Mouse (Mus musculus) MEL (cell line): ENCODE results near the gene Zfp653. TPM values are rescaled to one million over a fixed set of nuclear protein-coding genes. Genes with fewer than 3 reads are reported as not detected.

ENCODE experiments used
- DNase-seq: peaks from one replicate; pipeline ENCODE4 v3.0.0; 2011; ENCODE audit warnings: low read depth, low spot score
- H3K27ac ChIP-seq: 2 replicates; pipeline ENCODE4 v1.5.1; 2012; ENCODE audit warnings: low read depth, mild to moderate bottlenecking, control low read depth, low read length, moderate library complexity; ENCODE audit not compliant: control insufficient read depth
- H3K27me3 ChIP-seq, 2 experiments: fragments of 150-350 bp in 1 of 2; sonication (generic) in 1 of 2; 2 replicates each; pipeline ENCODE4 v1.6.1; 2012; ENCODE audit warnings: low read length in 2 of 2, mild to moderate bottlenecking in 2 of 2, improper control_type of control experiment in 1 of 2, moderate library complexity in 1 of 2; ENCODE audit not compliant: insufficient read depth in 2 of 2, control insufficient read depth in 1 of 2
- H3K36me3 ChIP-seq, 2 experiments: 2 replicates each; pipeline ENCODE4 v1.6.1; 2012 to 2014; ENCODE audit warnings: low read length in 2 of 2, improper control_type of control experiment in 1 of 2, inconsistent platforms in 1 of 2, mild to moderate bottlenecking in 1 of 2; ENCODE audit not compliant: insufficient read depth in 2 of 2, control insufficient read depth in 1 of 2
- H3K4me1 ChIP-seq, 2 experiments: fragments of 150-350 bp in 1 of 2; sonication (generic) in 1 of 2; 2 replicates each; pipeline ENCODE4 v1.6.1; 2012; ENCODE audit warnings: low read length in 2 of 2, improper control_type of control experiment in 1 of 2, mild to moderate bottlenecking in 1 of 2; ENCODE audit not compliant: insufficient read depth in 2 of 2, control insufficient read depth in 1 of 2
- H3K4me3 ChIP-seq, 2 experiments: fragments of 150-350 bp in 1 of 2; sonication (generic) in 1 of 2; 2 replicates each; pipeline ENCODE4 v1.5.1; 2012; ENCODE audit warnings: low read depth in 2 of 2, low read length in 2 of 2, mild to moderate bottlenecking in 2 of 2, moderate library complexity in 2 of 2, control low read depth in 1 of 2, improper control_type of control experiment in 1 of 2; ENCODE audit not compliant: control insufficient read depth in 1 of 2, insufficient read depth in 1 of 2
- H3K79me2 ChIP-seq: 2 replicates; pipeline ENCODE4 v1.6.1; 2012; ENCODE audit warnings: mild to moderate bottlenecking, low read length, moderate library complexity; ENCODE audit not compliant: control insufficient read depth, poor library complexity, insufficient read depth
- H3K9ac ChIP-seq: 2 replicates; pipeline ENCODE4 v1.6.1; 2012; ENCODE audit warnings: low read depth, mild to moderate bottlenecking, control low read depth, low read length, moderate library complexity; ENCODE audit not compliant: control insufficient read depth, poor library complexity, severe bottlenecking
- H3K9me3 ChIP-seq: fragments of 150-350 bp; sonication (generic); replicated peaks from 2 replicates; pipeline ENCODE4 v1.6.1; 2012; ENCODE audit warnings: mild to moderate bottlenecking, low read length, improper control_type of control experiment, moderate library complexity; ENCODE audit not compliant: insufficient read depth
- BHLHE40 ChIP-seq: IDR thresholded peaks from 2 replicates; pipeline ENCODE4 v1.6.1; 2012; ENCODE audit warnings: low read depth, mild to moderate bottlenecking, inconsistent platforms, low read length, improper control_type of control experiment, borderline replicate concordance
- CHD1 ChIP-seq: IDR thresholded peaks from 2 replicates; pipeline ENCODE4 v1.6.1; 2012; ENCODE audit warnings: low read depth, mild to moderate bottlenecking, inconsistent platforms, low read length, improper control_type of control experiment
- E2F4 ChIP-seq: IDR thresholded peaks from 2 replicates; pipeline ENCODE4 v1.6.1; 2011; ENCODE audit warnings: low read depth, low read length, improper control_type of control experiment, borderline replicate concordance
- ELF1 ChIP-seq: IDR thresholded peaks from 2 replicates; pipeline ENCODE4 v1.6.1; 2014; ENCODE audit warnings: low read depth, mild to moderate bottlenecking, inconsistent platforms, low read length, improper control_type of control experiment, moderate library complexity
- EP300 ChIP-seq, 2 experiments: IDR thresholded peaks; 2 replicates each; pipeline ENCODE4 v1.6.1; 2011; ENCODE audit warnings: improper control_type of control experiment in 2 of 2, low read length in 2 of 2, low read depth in 1 of 2, mild to moderate bottlenecking in 1 of 2
- ETS1 ChIP-seq: IDR thresholded peaks from 2 replicates; pipeline ENCODE4 v1.6.1; 2012; ENCODE audit warnings: low read depth, mild to moderate bottlenecking, inconsistent platforms, low read length, improper control_type of control experiment, moderate library complexity
- HCFC1 ChIP-seq: IDR thresholded peaks from 2 replicates; pipeline ENCODE4 v1.6.1; 2012; ENCODE audit warnings: low read depth, mild to moderate bottlenecking, inconsistent platforms, low read length, improper control_type of control experiment, moderate library complexity
- JUND ChIP-seq: IDR thresholded peaks from 2 replicates; pipeline ENCODE4 v1.6.1; 2011; ENCODE audit warnings: low read depth, mild to moderate bottlenecking, improper control_type of control experiment, low read length
- KAT2A ChIP-seq: conservative IDR thresholded peaks from 2 replicates; pipeline ENCODE4 v1.6.1; 2012; ENCODE audit warnings: low read depth, low read length, improper control_type of control experiment, inconsistent platforms
- MAFK ChIP-seq: IDR thresholded peaks from 2 replicates; pipeline ENCODE4 v1.6.1; 2011; ENCODE audit warnings: low read depth, mild to moderate bottlenecking, low read length, improper control_type of control experiment, borderline replicate concordance
- MAZ ChIP-seq: IDR thresholded peaks from 2 replicates; pipeline ENCODE4 v1.6.1; 2012; ENCODE audit warnings: low read depth, mild to moderate bottlenecking, inconsistent platforms, low read length, improper control_type of control experiment
- MXI1 ChIP-seq: IDR thresholded peaks from 2 replicates; pipeline ENCODE4 v1.6.1; 2011; ENCODE audit warnings: mild to moderate bottlenecking, low read depth, low read length, improper control_type of control experiment
- MYB ChIP-seq: IDR thresholded peaks from 2 replicates; pipeline ENCODE4 v1.6.1; 2011; ENCODE audit warnings: mild to moderate bottlenecking, low read depth, low read length, improper control_type of control experiment
- MYC ChIP-seq: IDR thresholded peaks from 2 replicates; pipeline ENCODE4 v1.6.1; 2011; ENCODE audit warnings: low read depth, mild to moderate bottlenecking, low read length, improper control_type of control experiment, moderate library complexity
- NELFE ChIP-seq: IDR thresholded peaks from 2 replicates; pipeline ENCODE4 v1.6.1; 2011; ENCODE audit warnings: low read depth, low read length, improper control_type of control experiment
- NRF1 ChIP-seq: IDR thresholded peaks from 2 replicates; pipeline ENCODE4 v1.6.1; 2014; ENCODE audit warnings: low read depth, mild to moderate bottlenecking, inconsistent platforms, low read length, improper control_type of control experiment, moderate library complexity; ENCODE audit not compliant: poor library complexity, insufficient read depth, severe bottlenecking
- POLR2A ChIP-seq, 2 experiments: IDR thresholded peaks; 2 replicates each; pipeline ENCODE4 v1.6.1; 2011 to 2012; ENCODE audit warnings: low read length in 2 of 2, mild to moderate bottlenecking in 2 of 2, control low read depth in 1 of 2, improper control_type of control experiment in 1 of 2, low read depth in 1 of 2, moderate library complexity in 1 of 2; ENCODE audit not compliant: control insufficient read depth in 1 of 2, insufficient read depth in 1 of 2, poor library complexity in 1 of 2
- POLR2AphosphoS5 ChIP-seq: IDR thresholded peaks from 2 replicates; pipeline ENCODE4 v1.6.1; 2012; ENCODE audit warnings: low read depth, borderline replicate concordance, mild to moderate bottlenecking, inconsistent platforms, low read length, moderate library complexity, mixed read lengths
- RAD21 ChIP-seq: IDR thresholded peaks from 2 replicates; pipeline ENCODE4 v1.6.1; 2011; ENCODE audit warnings: mild to moderate bottlenecking, low read depth, low read length, improper control_type of control experiment
- RCOR1 ChIP-seq: IDR thresholded peaks from 2 replicates; pipeline ENCODE4 v1.6.1; 2012; ENCODE audit warnings: low read depth, mild to moderate bottlenecking, inconsistent platforms, low read length, improper control_type of control experiment
- TBP ChIP-seq: IDR thresholded peaks from 2 replicates; pipeline ENCODE4 v1.8.0; 2011; ENCODE audit warnings: low read depth, low read length, improper control_type of control experiment
- TCF12 ChIP-seq: IDR thresholded peaks from 2 replicates; pipeline ENCODE4 v1.6.1; 2014; ENCODE audit warnings: low read depth, mild to moderate bottlenecking, inconsistent platforms, low read length, improper control_type of control experiment, moderate library complexity
- UBTF ChIP-seq: IDR thresholded peaks from 2 replicates; pipeline ENCODE4 v1.6.1; 2012; ENCODE audit warnings: low read depth, mild to moderate bottlenecking, inconsistent platforms, low read length, improper control_type of control experiment, moderate library complexity, borderline replicate concordance; ENCODE audit not compliant: insufficient read depth
- USF1 ChIP-seq: IDR thresholded peaks from 2 replicates; pipeline ENCODE4 v1.6.1; 2014; ENCODE audit warnings: low read depth, mild to moderate bottlenecking, inconsistent platforms, low read length, improper control_type of control experiment, moderate library complexity
- USF2 ChIP-seq, 2 experiments: IDR thresholded peaks; 2 replicates each; pipeline ENCODE4 v1.6.1; 2011 to 2012; ENCODE audit warnings: improper control_type of control experiment in 2 of 2, low read length in 2 of 2, borderline replicate concordance in 1 of 2, inconsistent platforms in 1 of 2, low read depth in 1 of 2, mild to moderate bottlenecking in 1 of 2; ENCODE audit not compliant: insufficient read depth in 1 of 2
- ZKSCAN1 ChIP-seq: IDR thresholded peaks from 2 replicates; pipeline ENCODE4 v1.6.1; 2012; ENCODE audit warnings: low read depth, mild to moderate bottlenecking, inconsistent platforms, low read length, improper control_type of control experiment, moderate library complexity
- ZMIZ1 ChIP-seq: IDR thresholded peaks from 2 replicates; pipeline ENCODE4 v1.6.1; 2012; ENCODE audit warnings: low read depth, mild to moderate bottlenecking, inconsistent platforms, low read length, improper control_type of control experiment, moderate library complexity
- ZNF384 ChIP-seq: IDR thresholded peaks from 2 replicates; pipeline ENCODE4 v1.6.1; 2012; ENCODE audit warnings: low read depth, mild to moderate bottlenecking, inconsistent platforms, low read length, improper control_type of control experiment
- polyA plus RNA-seq, 2 experiments: library from polyadenylated mRNA; stranded (reverse) in 1 of 2; unstranded in 1 of 2; fragments of >175 nt in 1 of 2; fragments of >200 nt in 1 of 2; gene quantifications; 2 replicates each; pipeline versions ENCODE4 v1.2.1 to v1.2.4; 2012; ENCODE audit warnings: low replicate concordance in 2 of 2, low read depth in 1 of 2; ENCODE audit not compliant: insufficient read length in 2 of 2, insufficient read depth in 1 of 2, missing spikeins in 1 of 2
- total RNA-seq: library from RNA; depleted of rRNA; stranded (reverse); fragments of 300-350 nt; gene quantifications from 2 replicates; pipeline ENCODE4 v1.2.3, GENCODE M21; 2012

Zfp653 gene
- total and polyA plus RNA-seq, 3 experiments = 19.2 to 40.4 TPM; not detected in 1

GRCm38 (mm10) chr9:22086012-22086411 is 14.8 kb upstream of the Zfp653 start:
- Histone ChIP-seq H3K4me3 (peak overlapping the region; percentile 73 to 79), H3K9me3 (no peaks in the 10 kb centered on the region), H3K4me1 (peaks cover 6 to 11% of the 10 kb centered on the region in 2 experiments), H3K36me3 (peaks cover 0 to 9% of the 10 kb centered on the region in 2 experiments; a peak in 2 of 4 replicates), H3K79me2 (peaks cover 10% of the 10 kb centered on the region), H3K27me3 (no peaks in the 10 kb centered on the region), H3K9ac (peak overlapping the region; percentile 73), H3K27ac (no peak overlapping the region)
- TF ChIP-seq MYC (0 out of 2 replicates have a peak, but pooled peaks have one; percentile 27), POLR2AphosphoS5 (no peak)
- DNase-seq = no peak

DNA sequence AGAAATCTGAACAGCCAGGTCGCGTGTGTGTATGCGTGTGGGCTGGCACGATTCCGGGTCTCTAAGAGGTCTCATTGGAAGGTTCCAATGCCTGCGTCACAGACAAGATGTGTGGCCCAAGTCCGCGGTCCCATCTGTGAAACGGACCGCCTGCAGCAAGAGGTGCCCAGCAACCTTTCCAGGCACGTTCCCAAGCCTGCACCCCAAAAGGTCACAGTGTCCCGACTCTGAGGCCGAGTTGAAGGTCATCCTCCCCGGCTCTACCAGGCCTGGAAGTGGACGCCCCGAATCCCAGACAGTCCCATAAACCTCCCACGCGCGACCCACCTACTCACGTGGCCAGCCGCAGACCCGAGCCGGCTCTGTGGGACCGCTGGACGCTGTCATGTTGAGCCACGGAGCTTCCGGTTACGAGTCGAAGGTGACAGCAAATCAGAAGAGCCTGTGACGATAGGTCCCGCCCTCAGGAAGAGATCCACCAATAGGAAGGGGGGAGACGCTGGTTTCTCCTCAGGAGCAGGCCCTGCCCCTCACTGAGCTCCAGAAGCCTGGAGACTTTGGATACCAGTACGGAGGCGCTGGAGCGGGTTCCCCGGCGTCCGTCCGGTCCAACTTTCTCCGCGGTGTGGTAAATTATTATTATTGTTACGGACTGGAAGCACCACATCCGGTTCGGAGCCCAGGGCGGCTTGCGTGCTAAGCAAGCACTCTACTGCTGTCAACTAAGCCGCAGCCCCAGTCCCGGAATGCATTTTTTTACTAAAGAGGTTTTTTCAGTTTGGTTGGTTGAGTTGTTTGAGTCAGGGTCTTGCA is 14.1 kb upstream of the Zfp653 start, which contains the start of gene Ecsit:
Ecsit (minus strand) TSS at position 417 of the 813 bp plus-strand sequence.
- peaks cover 6 to 11% of the 10 kb centered on the region in 2 experiments for H3K4me1 ChIP-seq
- peaks cover 0 to 9% of the 10 kb centered on the region in 2 experiments; a peak in 2 of 4 replicates for H3K36me3 ChIP-seq
- H3K4me3 ChIP-seq = peak within 1 kb of the TSS; percentile 73 to 79
- peak within 1 kb of the TSS; percentile 17 for H3K27ac ChIP-seq
- H3K9me3 ChIP-seq = no peaks in the 10 kb centered on the region
- H3K27me3 ChIP-seq = no peaks in the 10 kb centered on the region
- peak within 1 kb of the TSS; percentile 73 for H3K9ac ChIP-seq
- H3K79me2 ChIP-seq = peaks cover 10% of the 10 kb centered on the region
- DNase-seq = peak; percentile 100
- peak; percentile 87 for TF ChIP-seq HCFC1
- peak; percentile 62 for TF ChIP-seq TCF12
- TF ChIP-seq TBP = peak; percentile 90
- TF ChIP-seq USF2 (IDR thresholded peaks at IDR 0.05; ENCODE audit: borderline replicate concordance in 1 of 2, insufficient read depth in 1 of 2, low read depth in 1 of 2, low read length in 2 of 2) = no peak
- no peak for TF ChIP-seq POLR2AphosphoS5
- TF ChIP-seq MYB = no peak
- TF ChIP-seq USF1 = peak; percentile 88
- 0 out of 2 replicates have a peak, but pooled peaks have one; percentile 5 for TF ChIP-seq ZNF384
- no peak; a peak in 1 of 4 replicates for TF ChIP-seq EP300 (IDR thresholded peaks at IDR 0.05; ENCODE audit: low read depth in 1 of 2, low read length in 2 of 2)
- no peak for TF ChIP-seq KAT2A
- TF ChIP-seq NRF1 = peak; percentile 36; the same call in 1 of the 2 replicates
- TF ChIP-seq POLR2A (IDR thresholded peaks at IDR 0.05; ENCODE audit: control insufficient read depth in 1 of 2, insufficient read depth in 1 of 2, low read depth in 1 of 2, low read length in 2 of 2, poor library complexity in 1 of 2) = peak; percentile 98 to 99
- TF ChIP-seq BHLHE40 = peak; percentile 64; the same call in 1 of the 2 replicates
- TF ChIP-seq NELFE = peak; percentile 98
- TF ChIP-seq MXI1 = peak; percentile 100
- TF ChIP-seq UBTF = 0 out of 2 replicates have a peak, but pooled peaks have one; percentile 75
- no peak for TF ChIP-seq ZKSCAN1
- TF ChIP-seq ELF1 = peak; percentile 95
- TF ChIP-seq E2F4 = no peak
- TF ChIP-seq ZMIZ1 = peak; percentile 93; the same call in 1 of the 2 replicates
- TF ChIP-seq CHD1 = no peak
- no peak for TF ChIP-seq MAFK
- peak; percentile 58; the same call in 1 of the 2 replicates for TF ChIP-seq MAZ
- TF ChIP-seq RCOR1 = no peak
- TF ChIP-seq RAD21 = no peak
- no peak; the same call in 1 of the 2 replicates for TF ChIP-seq ETS1
- TF ChIP-seq MYC = peak; percentile 97
- TF ChIP-seq JUND = no peak
